Mouse (Mus musculus): ENCODE results near the gene Best1. TPM values are rescaled to one million over a fixed set of nuclear protein-coding genes. Genes with fewer than 3 reads are reported as not detected.

The Best1 gene
- total and polyA plus RNA-seq, 2 experiments from 2014 or later, result 2.9 to 4.1 TPM

DNA sequence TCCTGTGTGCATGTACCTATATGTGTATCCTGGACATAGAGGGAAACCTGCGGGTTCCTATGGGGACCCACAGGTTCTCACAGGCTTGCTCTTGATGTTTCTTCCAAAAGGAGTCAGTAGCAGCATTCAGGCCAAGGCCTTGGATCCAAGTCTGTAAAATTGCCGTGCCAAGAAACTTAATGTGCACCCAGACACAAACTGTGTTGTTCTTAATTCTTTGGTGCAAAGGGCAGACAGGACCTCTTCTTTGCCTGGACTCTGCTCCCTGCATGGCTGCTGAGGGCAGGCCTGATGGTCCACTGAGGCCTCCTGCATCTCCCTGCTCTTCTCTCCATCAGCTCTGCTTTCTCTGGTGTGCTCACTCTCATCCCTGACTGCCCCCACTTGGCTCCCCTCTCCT, 28.3 kb upstream of the Best1 start:
- 86% methylated on average over 2 of the region's 2 CpGs for WGBS
- Histone ChIP-seq H3K27me3 (ENCODE audit: insufficient read depth, low read length) (no peaks in the 10 kb centered on the region), H3K9me3 (ENCODE audit: low read length) (no peaks in the 10 kb centered on the region), H3K9ac (replicated peaks; ENCODE audit: low read length, poor library complexity, severe bottlenecking) (no peak overlapping the region), H3K4me1 (ENCODE audit: insufficient read depth, low read length) (0 out of 2 replicates have a peak, but pooled peaks cover 5% of the 10 kb centered on the region), H3K36me3 (ENCODE audit: insufficient read depth, low read length) (peaks cover 17% of the 10 kb centered on the region), H3K4me2 (ENCODE audit: low read depth, low read length, poor library complexity, severe bottlenecking) (no peak overlapping the region), H3K4me3 (ENCODE audit: low read depth, low read length) (no peak overlapping the region), H3K27ac (ENCODE audit: low read depth, low read length) (no peak overlapping the region)
- TF ChIP-seq CTCF (IDR thresholded peaks at IDR 0.05), result no peak
- ATAC-seq (ENCODE audit: low FRiP score) (no peak), DNase-seq (ENCODE audit: low spot score) (no peak)

DNA sequence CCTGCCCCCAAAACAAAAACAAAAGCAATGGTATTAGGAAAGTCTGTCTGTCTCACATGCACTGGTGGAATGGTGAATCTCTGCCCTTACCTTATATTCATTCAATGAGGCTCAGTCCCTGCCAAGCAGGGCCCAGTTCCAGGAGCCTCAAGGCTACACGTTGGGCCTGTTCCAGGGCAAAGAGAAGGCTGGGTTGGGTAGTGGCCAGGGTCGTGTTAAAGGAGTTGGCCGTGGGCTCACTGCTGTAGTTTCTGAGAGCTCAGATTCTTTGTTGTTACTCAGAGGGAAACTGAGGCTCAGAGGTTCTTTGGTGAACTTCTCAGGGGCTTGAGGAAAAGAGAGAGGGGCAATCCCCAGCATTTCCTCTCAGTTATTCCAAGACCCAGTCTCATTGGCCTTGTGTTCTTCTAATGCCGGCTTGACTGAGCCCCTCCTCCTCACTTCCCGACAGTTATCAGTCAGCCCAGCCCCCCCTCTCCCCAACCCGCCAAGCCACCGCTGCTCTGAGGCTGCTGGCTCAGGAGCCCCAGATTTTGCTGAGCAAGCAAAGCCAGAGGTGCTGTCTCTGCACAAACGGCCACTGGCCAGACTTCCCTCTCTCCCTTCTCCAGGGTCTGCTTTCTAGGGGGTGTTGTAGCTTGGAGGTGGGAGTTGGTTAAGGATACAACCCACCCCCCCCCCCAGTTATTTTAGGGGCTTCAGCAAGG, 23.9 kb upstream of the Best1 start:
- 17% methylated on average over 8 of the region's 8 CpGs for WGBS
- DNase-seq (ENCODE audit: low spot score) (peak; percentile 73), ATAC-seq (ENCODE audit: low FRiP score) (no peak)
- Histone ChIP-seq H3K4me2 (ENCODE audit: low read depth, low read length, poor library complexity, severe bottlenecking) (no peak overlapping the region), H3K9me3 (ENCODE audit: low read length) (no peaks in the 10 kb centered on the region), H3K27me3 (ENCODE audit: insufficient read depth, low read length) (no peaks in the 10 kb centered on the region), H3K27ac (ENCODE audit: low read depth, low read length) (0 out of 2 replicates have a peak overlapping the region, but pooled peaks have one; percentile 26), H3K4me3 (ENCODE audit: low read depth, low read length) (no peak overlapping the region), H3K4me1 (ENCODE audit: insufficient read depth, low read length) (0 out of 2 replicates have a peak, but pooled peaks cover 5% of the 10 kb centered on the region), H3K9ac (replicated peaks; ENCODE audit: low read length, poor library complexity, severe bottlenecking) (no peak overlapping the region), H3K36me3 (ENCODE audit: insufficient read depth, low read length) (peaks cover 9% of the 10 kb centered on the region)
- no peak for TF ChIP-seq CTCF (IDR thresholded peaks at IDR 0.05)

DNA sequence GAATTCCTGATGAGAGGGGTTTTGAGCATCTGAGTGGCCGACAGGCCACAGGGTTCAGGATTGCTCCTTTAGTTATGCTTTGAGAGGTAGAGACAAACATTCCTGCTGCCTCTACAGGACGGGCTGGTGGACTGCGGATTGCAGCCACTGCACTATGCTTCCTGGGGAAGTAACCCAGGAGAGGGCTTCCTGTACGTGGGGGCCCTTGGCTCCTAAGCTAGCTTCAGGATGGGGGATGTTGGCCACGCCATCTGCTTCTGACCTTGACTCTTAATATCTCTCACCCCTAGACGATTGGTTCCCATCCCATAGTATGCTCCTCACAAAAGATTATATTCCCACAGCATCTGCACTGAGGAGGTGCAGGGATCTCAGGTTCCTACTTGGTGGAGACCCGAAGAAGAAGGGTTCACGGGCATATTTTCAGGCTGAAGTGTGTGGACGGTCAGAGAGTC, 21.9 kb upstream of the Best1 start:
- no peaks in the 10 kb centered on the region for H3K9me3 ChIP-seq (ENCODE audit: low read length)
- no peak overlapping the region for H3K27ac ChIP-seq (ENCODE audit: low read depth, low read length)
- WGBS, result 61% methylated on average over 9 of the region's 9 CpGs

DNA sequence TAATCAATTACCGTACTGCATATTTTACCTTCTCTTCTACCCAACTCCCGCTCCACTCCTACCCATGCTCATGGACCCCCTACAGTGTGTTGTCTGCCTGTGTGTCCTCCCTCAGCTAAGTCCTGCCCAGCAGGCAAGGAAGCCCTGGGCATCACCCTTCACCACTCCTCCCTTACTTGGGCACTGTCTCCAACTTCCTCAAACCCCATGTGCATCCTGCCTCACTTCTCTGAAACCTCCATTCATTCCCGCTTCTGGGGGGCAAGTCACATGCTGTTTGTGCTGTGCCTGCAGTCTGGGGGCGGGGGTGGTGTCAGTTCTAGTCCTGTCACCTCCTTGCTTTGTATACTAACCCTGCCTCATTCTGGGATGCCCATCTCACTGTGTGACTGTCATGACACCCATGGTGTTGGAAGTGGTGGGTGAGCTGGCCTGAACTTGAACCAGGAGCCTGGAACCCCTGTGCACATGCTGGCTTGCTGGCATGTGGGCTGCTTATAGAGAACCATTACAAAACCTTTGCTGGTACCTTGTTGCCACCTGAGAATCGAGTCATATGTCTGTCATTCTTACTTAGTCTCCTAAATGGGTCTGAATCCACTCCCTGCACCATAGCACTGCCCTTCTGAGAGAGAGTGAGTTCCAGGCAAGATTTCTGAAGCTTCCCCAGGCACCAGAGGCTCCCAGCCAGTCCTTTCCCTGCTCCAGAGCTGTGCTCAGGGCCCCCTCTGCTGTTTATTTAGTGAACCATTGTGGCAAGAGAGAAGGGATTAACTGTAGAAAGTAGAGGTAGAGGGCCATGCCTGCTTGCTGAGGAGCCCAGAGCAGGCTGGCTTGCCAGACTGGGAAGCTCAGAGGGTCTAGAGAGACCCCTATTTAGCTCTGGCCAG, 21.2 kb upstream of the Best1 start:
- Histone ChIP-seq H3K4me3 (ENCODE audit: low read depth, low read length) (no peak overlapping the region), H3K36me3 (ENCODE audit: insufficient read depth, low read length) (no peaks in the 10 kb centered on the region; the same call in 1 of the 2 replicates), H3K9me3 (ENCODE audit: low read length) (no peaks in the 10 kb centered on the region), H3K9ac (replicated peaks; ENCODE audit: low read length, poor library complexity, severe bottlenecking) (no peak overlapping the region), H3K27me3 (ENCODE audit: insufficient read depth, low read length) (no peaks in the 10 kb centered on the region), H3K4me1 (ENCODE audit: insufficient read depth, low read length) (peaks cover 17% of the 10 kb centered on the region; the same call in 1 of the 2 replicates), H3K27ac (ENCODE audit: low read depth, low read length) (no peak overlapping the region), H3K4me2 (ENCODE audit: low read depth, low read length, poor library complexity, severe bottlenecking) (no peak overlapping the region)
- ATAC-seq (ENCODE audit: low FRiP score), result no peak
- WGBS, result 61% methylated on average over 5 of the region's 5 CpGs
- TF ChIP-seq CTCF (IDR thresholded peaks at IDR 0.05), result peak; percentile 73
- DNase-seq (ENCODE audit: low spot score), result peak; percentile 53

More for the DNA sequence above, 21.9 kb upstream of the Best1 start:
- no peak overlapping the region for H3K4me3 ChIP-seq (ENCODE audit: low read depth, low read length)
- no peak for ATAC-seq (ENCODE audit: low FRiP score)
- no peak for DNase-seq (ENCODE audit: low spot score)
- H3K27me3 ChIP-seq (ENCODE audit: insufficient read depth, low read length), result no peaks in the 10 kb centered on the region
- TF ChIP-seq CTCF (IDR thresholded peaks at IDR 0.05), result no peak
- H3K36me3 ChIP-seq (ENCODE audit: insufficient read depth, low read length), result peaks cover 4% of the 10 kb centered on the region
- H3K4me1 ChIP-seq (ENCODE audit: insufficient read depth, low read length), result peaks cover 17% of the 10 kb centered on the region; the same call in 1 of the 2 replicates
- no peak overlapping the region for H3K4me2 ChIP-seq (ENCODE audit: low read depth, low read length, poor library complexity, severe bottlenecking)
- H3K9ac ChIP-seq (replicated peaks; ENCODE audit: low read length, poor library complexity, severe bottlenecking), result no peak overlapping the region

DNA sequence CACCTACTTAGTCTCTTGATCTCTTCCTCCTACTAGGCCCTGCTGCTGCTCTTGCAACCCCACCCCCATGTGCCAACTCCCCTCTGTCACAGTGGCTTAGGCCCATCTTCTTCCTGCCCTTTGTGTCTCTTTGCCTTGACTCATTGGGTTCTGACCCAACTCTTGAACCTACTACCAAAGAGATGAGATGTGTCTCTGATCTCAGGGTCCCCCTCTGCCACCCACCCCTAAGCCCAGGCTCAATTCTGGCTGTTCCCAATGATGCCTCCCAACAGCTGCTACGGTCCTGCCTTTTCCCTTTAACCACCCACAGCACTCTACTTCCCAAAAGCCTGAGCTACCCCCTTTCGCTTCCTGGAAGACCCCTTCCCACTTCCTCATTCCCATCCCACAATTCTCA, 20.5 kb upstream of the Best1 start:
- Histone ChIP-seq H3K4me1 (ENCODE audit: insufficient read depth, low read length) (peaks cover 17% of the 10 kb centered on the region; the same call in 1 of the 2 replicates), H3K9ac (replicated peaks; ENCODE audit: low read length, poor library complexity, severe bottlenecking) (no peak overlapping the region), H3K9me3 (ENCODE audit: low read length) (no peaks in the 10 kb centered on the region), H3K27me3 (ENCODE audit: insufficient read depth, low read length) (no peaks in the 10 kb centered on the region), H3K4me3 (ENCODE audit: low read depth, low read length) (no peak overlapping the region), H3K4me2 (ENCODE audit: low read depth, low read length, poor library complexity, severe bottlenecking) (no peak overlapping the region), H3K27ac (ENCODE audit: low read depth, low read length) (no peak overlapping the region), H3K36me3 (ENCODE audit: insufficient read depth, low read length) (no peaks in the 10 kb centered on the region)
- no peak for TF ChIP-seq CTCF (IDR thresholded peaks at IDR 0.05)
- no peak for DNase-seq (ENCODE audit: low spot score)
- 87% methylated on average over 2 of the region's 2 CpGs for WGBS
- ATAC-seq (ENCODE audit: low FRiP score), result no peak
